Comparison of ENCODE assay signal across 8 mouse cellular contexts in the genomic region with DNA sequence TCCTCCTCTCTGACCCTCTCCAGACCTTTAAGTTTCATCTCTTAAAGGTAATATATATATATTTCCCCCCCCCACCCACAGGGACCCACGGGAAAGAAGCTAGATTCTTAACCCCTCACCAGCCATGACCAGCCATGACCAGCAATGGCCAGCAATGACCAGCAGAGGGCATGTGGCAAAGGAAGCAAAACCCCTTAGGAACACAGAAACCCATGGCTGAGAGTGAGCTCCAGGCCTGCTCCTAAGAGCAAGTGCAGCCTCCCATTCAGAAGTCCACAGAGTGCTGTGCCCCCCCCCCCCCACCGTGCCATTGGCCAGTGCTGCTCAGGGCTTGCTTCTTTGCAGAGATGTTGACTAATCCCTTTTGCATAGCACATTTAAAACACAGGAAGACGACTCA.
DNase-seq lines count a peak whose midpoint lies in the region; ATAC-seq and TF ChIP-seq lines count a peak whose summit lies in the region.

No protein-coding gene starts in this region.

- H3K9ac ChIP-seq in heart, adult 2 months (ENCODE audit: low read depth, low read length): no peak overlapping the region
- H3K9ac ChIP-seq in heart, embryonic 12.5 days: no peak overlapping the region

- TF ChIP-seq EP300 in heart, adult 2 months (IDR thresholded peaks at IDR 0.05; ENCODE audit: insufficient read depth, low read depth, low read length): no peak

- H3K4me2 ChIP-seq in heart, embryonic 12.5 days: no peak overlapping the region

- DNase-seq in heart, adult 2 months: peak; percentile 35 to 55
- peak; percentile 36 for DNase-seq in ES-CJ7 (ENCODE audit: low read depth, low spot score)
- peak; percentile 47 for DNase-seq in cerebellum, adult 9-10 months
- peak; percentile 52 for DNase-seq in gastrocnemius, adult 2 months
- DNase-seq in layer of hippocampus, adult 9-11 months: peak; percentile 22
- peak; percentile 56 for DNase-seq in midbrain, embryonic 10.5 days (ENCODE audit: low spot score)
- DNase-seq in thymus, postnatal 10 days (ENCODE audit: low spot score in 2 of 2): peak; percentile 31 to 57

- no peaks in the 10 kb centered on the region for H3K27me3 ChIP-seq in heart, adult 2 months (ENCODE audit: control insufficient read depth, insufficient read depth, low read length)
- H3K27me3 ChIP-seq in heart, embryonic 12.5 days (replicated peaks): no peaks in the 10 kb centered on the region
- no peaks in the 10 kb centered on the region for H3K27me3 ChIP-seq in midbrain, embryonic 10.5 days (ENCODE audit: low read depth, poor library complexity, severe bottlenecking)

- no peaks in the 10 kb centered on the region for H3K79me2 ChIP-seq in heart, adult 2 months (replicated peaks; ENCODE audit: control insufficient read depth, insufficient read depth, low read length)

- peak; percentile 75 for TF ChIP-seq CTCF in heart, adult 2 months (IDR thresholded peaks at IDR 0.05)
- TF ChIP-seq CTCF in gastrocnemius, adult 2 months (IDR thresholded peaks at IDR 0.05): peak; percentile 68

- ATAC-seq in heart, embryonic 12.5 days (ENCODE audit: insufficient number of reproducible peaks, low FRiP score): no peak

- no peaks in the 10 kb centered on the region for H3K36me3 ChIP-seq in heart, adult 2 months (ENCODE audit: control insufficient read depth, insufficient read depth, low read length)
- no peaks in the 10 kb centered on the region for H3K36me3 ChIP-seq in heart, embryonic 12.5 days
- H3K36me3 ChIP-seq in midbrain, embryonic 10.5 days: no peaks in the 10 kb centered on the region

- peaks cover 21% of the 10 kb centered on the region for H3K4me1 ChIP-seq in heart, adult 2 months (ENCODE audit: control insufficient read depth, insufficient read depth, low read length)
- peaks cover 61% of the 10 kb centered on the region for H3K4me1 ChIP-seq in heart, embryonic 12.5 days (replicated peaks)
- H3K4me1 ChIP-seq in midbrain, embryonic 10.5 days: peaks cover 24% of the 10 kb centered on the region

- WGBS in heart, adult 2 months: 26% methylated on average over 3 of the region's 3 CpGs
- 32% methylated on average over 3 of the region's 3 CpGs for WGBS in heart, embryonic 12.5 days
- 34% methylated on average over 3 of the region's 3 CpGs for WGBS in midbrain, embryonic 10.5 days

- H3K4me3 ChIP-seq in heart, adult 2 months: no peak overlapping the region
- H3K4me3 ChIP-seq in heart, embryonic 12.5 days: no peak overlapping the region
- no peak overlapping the region for H3K4me3 ChIP-seq in gastrocnemius, adult 2 months
- no peak overlapping the region for H3K4me3 ChIP-seq in midbrain, embryonic 10.5 days

- TF ChIP-seq POLR2A in heart, adult 2 months (IDR thresholded peaks at IDR 0.05; ENCODE audit: insufficient read depth, low read depth, low read length): no peak

- intact Hi-C loops in heart, adult 2 months (cut with DNase I): loop anchor here (5.0 kb wide), 2 partner anchors 222 to 617 kb away; no protein-coding TSS in a partner anchor
- intact Hi-C loops in gastrocnemius, adult 2 months (cut with DNase I): loop anchor here (5.0 kb wide), 1 partner anchor 117 kb away; no protein-coding TSS in a partner anchor

- no peaks in the 10 kb centered on the region for H3K9me3 ChIP-seq in heart, embryonic 12.5 days (replicated peaks)
- H3K9me3 ChIP-seq in midbrain, embryonic 10.5 days (replicated peaks): no peaks in the 10 kb centered on the region

- no peak overlapping the region for H3K27ac ChIP-seq in heart, adult 2 months
- H3K27ac ChIP-seq in heart, embryonic 12.5 days (ENCODE audit: poor library complexity, severe bottlenecking): no peak overlapping the region
- H3K27ac ChIP-seq in gastrocnemius, adult 2 months: no peak overlapping the region
- H3K27ac ChIP-seq in midbrain, embryonic 10.5 days (replicated peaks): no peak overlapping the region
